Mouse (Mus musculus): ENCODE results near the gene Asic2. TPM values are rescaled to one million over a fixed set of nuclear protein-coding genes. Genes with fewer than 3 reads are reported as not detected.

The Asic2 gene
- polyA plus RNA-seq, 1 experiment from 2014 or later = 0.47 TPM

DNA sequence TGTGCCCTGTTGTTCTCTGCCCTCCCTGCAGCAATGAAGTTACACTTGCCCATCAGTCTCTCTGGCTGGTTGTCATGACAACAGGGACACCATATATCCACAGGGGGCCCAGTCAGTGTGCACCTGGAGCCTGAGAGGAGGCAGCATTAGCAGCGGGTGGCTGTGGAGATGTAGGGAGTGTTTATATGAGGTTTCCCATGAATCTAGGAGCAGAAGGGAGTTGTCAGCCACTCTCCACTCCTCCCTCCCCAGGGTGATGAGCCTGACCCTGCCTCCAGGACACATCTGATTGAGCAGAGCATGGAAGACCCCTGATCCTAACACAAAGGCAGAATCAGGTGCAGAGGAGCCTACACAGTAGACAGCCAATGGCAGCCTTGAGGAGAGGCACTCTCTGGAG, 514.1 kb downstream of the Asic2 start:
- Histone ChIP-seq H3K27me3 (ENCODE audit: control insufficient read depth, insufficient read depth, low read length) (no peaks in the 10 kb centered on the region), H3K9me3 (ENCODE audit: control insufficient read depth, low read length) (no peaks in the 10 kb centered on the region), H3K4me3 (ENCODE audit: low read depth, low read length) (no peak overlapping the region), H3K36me3 (ENCODE audit: control insufficient read depth, insufficient read depth, low read length) (no peaks in the 10 kb centered on the region), H3K27ac (replicated peaks) (no peak overlapping the region), H3K4me2 (replicated peaks; ENCODE audit: low read depth) (no peak overlapping the region), H3K9ac (ENCODE audit: low read length) (no peak overlapping the region), H3K4me1 (replicated peaks; ENCODE audit: control insufficient read depth, insufficient read depth) (no peaks in the 10 kb centered on the region)
- TF ChIP-seq CTCF (IDR thresholded peaks at IDR 0.05; ENCODE audit: low read depth) = no peak
- no peak for TF ChIP-seq EP300 (optimal IDR thresholded peaks at IDR 0.05)
- DNase-seq (ENCODE audit: low spot score) (no peak), ATAC-seq (ENCODE audit: low FRiP score, low TSS enrichment) (no peak)
- WGBS = 29% methylated on average over 1 of the region's 1 CpGs

DNA sequence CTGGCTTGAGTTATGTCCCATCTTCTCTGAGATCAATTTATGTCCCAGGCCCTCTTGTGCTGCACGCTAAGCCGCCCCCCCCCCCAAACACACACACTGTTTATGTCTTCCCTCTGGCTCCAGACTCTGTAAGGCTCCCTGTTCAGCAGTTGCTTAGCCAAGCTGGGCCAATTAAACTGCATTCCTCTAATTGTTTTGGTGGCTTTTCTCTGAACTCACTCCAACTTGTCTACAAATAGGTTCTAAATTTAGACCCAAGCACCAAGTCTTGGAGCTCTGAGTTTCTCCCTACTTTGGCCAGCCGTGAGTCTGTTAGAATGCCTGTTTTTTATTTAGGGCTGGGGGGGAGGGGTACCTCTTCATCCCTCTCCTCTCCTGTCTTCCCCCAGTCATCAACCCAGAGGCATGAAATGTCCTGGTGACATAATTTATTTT, 519.0 kb downstream of the Asic2 start:
- no peaks in the 10 kb centered on the region for H3K36me3 ChIP-seq (ENCODE audit: control insufficient read depth, insufficient read depth, low read length)
- DNase-seq (ENCODE audit: low spot score) = no peak
- H3K9me3 ChIP-seq (ENCODE audit: control insufficient read depth, low read length) = no peaks in the 10 kb centered on the region
- H3K27me3 ChIP-seq (ENCODE audit: control insufficient read depth, insufficient read depth, low read length) = no peaks in the 10 kb centered on the region
- ATAC-seq (ENCODE audit: low FRiP score, low TSS enrichment) = no peak; the same call in 1 of the 2 replicates
- no peak overlapping the region for H3K4me3 ChIP-seq (ENCODE audit: low read depth, low read length)
- H3K4me2 ChIP-seq (replicated peaks; ENCODE audit: low read depth) = no peak overlapping the region
- WGBS = 36% methylated on average over 3 of the region's 3 CpGs
- H3K9ac ChIP-seq (ENCODE audit: low read length) = no peak overlapping the region
- no peak for TF ChIP-seq CTCF (IDR thresholded peaks at IDR 0.05; ENCODE audit: low read depth)
- TF ChIP-seq EP300 (optimal IDR thresholded peaks at IDR 0.05) = no peak
- H3K4me1 ChIP-seq (replicated peaks; ENCODE audit: control insufficient read depth, insufficient read depth) = no peaks in the 10 kb centered on the region
- H3K27ac ChIP-seq (replicated peaks) = no peak overlapping the region

DNA sequence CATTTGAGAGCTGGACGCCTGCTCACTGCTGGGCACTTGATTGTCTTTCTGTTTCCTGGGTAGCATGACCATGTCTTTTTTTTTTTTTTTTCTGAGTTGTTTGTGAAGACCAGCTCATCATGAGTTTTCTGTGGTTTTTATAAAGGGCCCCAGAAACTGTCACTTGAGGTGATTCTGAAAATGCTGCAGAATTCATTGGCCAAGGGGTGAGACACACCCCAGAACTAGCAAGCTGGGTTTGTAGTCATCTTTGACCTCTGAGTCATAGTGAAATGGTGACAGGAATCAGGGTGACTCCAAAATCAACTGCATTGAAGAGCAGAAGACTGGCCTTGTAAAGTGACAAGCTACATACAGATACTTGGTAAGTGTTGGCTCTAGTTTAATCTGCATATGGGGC, 521.9 kb downstream of the Asic2 start:
- Histone ChIP-seq H3K4me1 (replicated peaks; ENCODE audit: control insufficient read depth, insufficient read depth) (no peaks in the 10 kb centered on the region), H3K4me3 (ENCODE audit: low read depth, low read length) (no peak overlapping the region), H3K27me3 (ENCODE audit: control insufficient read depth, insufficient read depth, low read length) (no peaks in the 10 kb centered on the region), H3K9ac (ENCODE audit: low read length) (no peak overlapping the region), H3K4me2 (replicated peaks; ENCODE audit: low read depth) (no peak overlapping the region), H3K36me3 (ENCODE audit: control insufficient read depth, insufficient read depth, low read length) (no peaks in the 10 kb centered on the region), H3K27ac (replicated peaks) (no peak overlapping the region), H3K9me3 (ENCODE audit: control insufficient read depth, low read length) (no peaks in the 10 kb centered on the region)
- no peak for TF ChIP-seq CTCF (IDR thresholded peaks at IDR 0.05; ENCODE audit: low read depth)
- no peak for TF ChIP-seq EP300 (optimal IDR thresholded peaks at IDR 0.05)
- WGBS = 62% methylated on average over 1 of the region's 1 CpGs
- no peak for DNase-seq (ENCODE audit: low spot score)
- no peak for ATAC-seq (ENCODE audit: low FRiP score, low TSS enrichment)

DNA sequence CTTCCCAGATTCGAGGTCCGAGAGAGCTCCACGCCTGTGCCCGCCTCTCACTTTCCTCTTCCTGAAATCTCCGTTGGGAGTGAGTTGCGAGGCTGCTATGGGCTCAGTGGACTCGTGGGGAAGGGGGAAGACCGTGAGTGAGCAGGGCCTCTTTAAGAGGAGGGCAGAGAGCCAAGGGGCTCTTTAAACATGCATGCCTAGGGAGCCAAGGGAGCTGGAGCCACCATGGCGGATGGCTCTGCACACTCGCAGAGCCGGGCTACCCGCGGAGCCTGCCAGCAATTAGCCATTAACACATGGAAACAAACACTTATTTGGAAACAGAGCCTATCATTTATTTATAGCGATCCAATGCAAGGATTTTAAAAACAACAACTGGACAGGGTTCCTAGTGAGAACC, 541.4 kb downstream of the Asic2 start:
- Histone ChIP-seq H3K27ac (replicated peaks) (no peak overlapping the region), H3K36me3 (ENCODE audit: control insufficient read depth, insufficient read depth, low read length) (no peaks in the 10 kb centered on the region), H3K27me3 (ENCODE audit: control insufficient read depth, insufficient read depth, low read length) (no peaks in the 10 kb centered on the region), H3K4me1 (replicated peaks; ENCODE audit: control insufficient read depth, insufficient read depth) (no peaks in the 10 kb centered on the region), H3K4me3 (ENCODE audit: low read depth, low read length) (no peak overlapping the region), H3K9ac (ENCODE audit: low read length) (no peak overlapping the region), H3K4me2 (replicated peaks; ENCODE audit: low read depth) (no peak overlapping the region), H3K9me3 (ENCODE audit: control insufficient read depth, low read length) (no peaks in the 10 kb centered on the region)
- DNase-seq (ENCODE audit: low spot score) (no peak), ATAC-seq (ENCODE audit: low FRiP score, low TSS enrichment) (no peak)
- 62% methylated on average over 14 of the region's 14 CpGs for WGBS
- TF ChIP-seq EP300 (optimal IDR thresholded peaks at IDR 0.05) = no peak
- no peak for TF ChIP-seq CTCF (IDR thresholded peaks at IDR 0.05; ENCODE audit: low read depth)

DNA sequence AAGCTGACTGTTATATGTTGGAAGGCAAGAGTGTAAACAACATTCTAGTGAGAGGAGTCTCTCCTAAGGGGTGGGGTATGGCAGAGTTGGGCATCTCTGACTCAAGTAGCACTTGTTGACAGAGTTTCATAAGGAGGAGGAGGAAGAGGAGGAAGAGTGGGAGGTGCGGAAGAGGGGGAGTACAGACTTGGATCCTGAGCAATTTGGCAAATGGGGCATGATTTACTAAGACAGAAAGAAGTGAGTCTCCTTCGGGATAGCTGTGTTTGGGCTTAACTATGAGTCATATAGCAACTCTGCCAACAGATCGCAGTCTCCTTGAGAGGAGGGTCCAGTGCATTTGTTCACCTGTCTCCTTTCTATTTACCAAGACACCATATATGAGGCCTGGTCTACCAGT, 549.1 kb downstream of the Asic2 start:
- Histone ChIP-seq H3K36me3 (ENCODE audit: control insufficient read depth, insufficient read depth, low read length) (no peaks in the 10 kb centered on the region), H3K4me3 (ENCODE audit: low read depth, low read length) (no peak overlapping the region), H3K27ac (replicated peaks) (no peak overlapping the region), H3K4me2 (replicated peaks; ENCODE audit: low read depth) (no peak overlapping the region), H3K27me3 (ENCODE audit: control insufficient read depth, insufficient read depth, low read length) (no peaks in the 10 kb centered on the region), H3K9me3 (ENCODE audit: control insufficient read depth, low read length) (no peaks in the 10 kb centered on the region), H3K4me1 (replicated peaks; ENCODE audit: control insufficient read depth, insufficient read depth) (no peaks in the 10 kb centered on the region), H3K9ac (ENCODE audit: low read length) (no peak overlapping the region)
- TF ChIP-seq EP300 (optimal IDR thresholded peaks at IDR 0.05) (no peak), CTCF (IDR thresholded peaks at IDR 0.05; ENCODE audit: low read depth) (no peak)
- no peak for DNase-seq (ENCODE audit: low spot score)
- ATAC-seq (ENCODE audit: low FRiP score, low TSS enrichment) = no peak
- WGBS = 73% methylated on average over 3 of the region's 3 CpGs

DNA sequence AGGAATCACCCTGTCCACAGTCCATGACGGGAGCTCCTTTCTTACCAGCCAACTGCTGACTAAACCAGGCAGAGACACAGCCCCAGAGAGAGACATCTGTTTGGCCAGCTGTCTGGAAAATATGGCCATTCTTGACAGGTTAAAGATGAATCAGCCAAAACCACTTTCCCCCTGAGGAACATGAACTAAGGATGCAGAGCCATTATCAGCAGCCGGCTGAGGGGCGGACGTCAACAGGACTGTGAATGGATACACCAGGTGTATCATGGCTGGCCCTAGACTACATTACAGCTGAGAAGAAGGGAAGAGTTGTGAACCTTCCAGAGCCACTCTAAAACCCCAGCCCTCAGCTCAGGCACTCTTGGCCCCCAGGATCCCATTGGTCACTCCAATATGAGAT, 550.2 kb downstream of the Asic2 start:
- WGBS = 86% methylated on average over 4 of the region's 4 CpGs
- no peaks in the 10 kb centered on the region for H3K36me3 ChIP-seq (ENCODE audit: control insufficient read depth, insufficient read depth, low read length)
- H3K4me2 ChIP-seq (replicated peaks; ENCODE audit: low read depth) = no peak overlapping the region
- TF ChIP-seq EP300 (optimal IDR thresholded peaks at IDR 0.05) = no peak
- no peak for TF ChIP-seq CTCF (IDR thresholded peaks at IDR 0.05; ENCODE audit: low read depth)
- no peak for ATAC-seq (ENCODE audit: low FRiP score, low TSS enrichment)
- H3K27ac ChIP-seq (replicated peaks) = no peak overlapping the region
- DNase-seq (ENCODE audit: low spot score) = no peak
- no peak overlapping the region for H3K4me3 ChIP-seq (ENCODE audit: low read depth, low read length)
- H3K27me3 ChIP-seq (ENCODE audit: control insufficient read depth, insufficient read depth, low read length) = no peaks in the 10 kb centered on the region
- H3K4me1 ChIP-seq (replicated peaks; ENCODE audit: control insufficient read depth, insufficient read depth) = no peaks in the 10 kb centered on the region
- no peaks in the 10 kb centered on the region for H3K9me3 ChIP-seq (ENCODE audit: control insufficient read depth, low read length)
- no peak overlapping the region for H3K9ac ChIP-seq (ENCODE audit: low read length)

Data from stomach, postnatal 0 days (tissue).